Mouse (Mus musculus): ENCODE results near the gene Zmynd10. TPM values are rescaled to one million over a fixed set of nuclear protein-coding genes. Genes with fewer than 3 reads are reported as not detected.

Zmynd10 gene
- polyA plus RNA-seq (2012; ENCODE audit: insufficient read depth, low replicate concordance), result 0.68 TPM in 1 of 2 replicates, not detected in the other

GRCm38 (mm10) chr9:107547026-107547425 lies at the start of gene Zmynd10:
Gene Zmynd10, plus strand, starts transcription at chr9:107547298.
- H3K4me3 ChIP-seq (replicated peaks), result peak within 1 kb of the TSS; percentile 85

GRCm38 (mm10) chr9:107500708-107501286 lies 46.3 kb upstream of the Zmynd10 start:
- H3K9me3 ChIP-seq, result no peaks in the 10 kb centered on the region
- H3K27me3 ChIP-seq (replicated peaks), result peaks cover 72% of the 10 kb centered on the region
- H3K4me1 ChIP-seq, result no peaks in the 10 kb centered on the region
- H3K36me3 ChIP-seq (replicated peaks; ENCODE audit: low read length), result no peaks in the 10 kb centered on the region
- no peak for TF ChIP-seq FLI1 (IDR thresholded peaks at IDR 0.05; ENCODE audit: low read length)
- no peak for TF ChIP-seq GATA1 (IDR thresholded peaks at IDR 0.05; ENCODE audit: borderline replicate concordance, low read length)
- H3K4me3 ChIP-seq (replicated peaks), result no peak overlapping the region

More at GRCm38 (mm10) chr9:107547026-107547425, at the start of gene Zmynd10:
- no peaks in the 10 kb centered on the region for H3K9me3 ChIP-seq
- peaks cover 82% of the 10 kb centered on the region for H3K4me1 ChIP-seq
- TF ChIP-seq GATA1 (IDR thresholded peaks at IDR 0.05; ENCODE audit: borderline replicate concordance, low read length), result no peak
- TF ChIP-seq FLI1 (IDR thresholded peaks at IDR 0.05; ENCODE audit: low read length), result no peak
- H3K27me3 ChIP-seq (replicated peaks), result peaks cover 8% of the 10 kb centered on the region
- H3K36me3 ChIP-seq (replicated peaks; ENCODE audit: low read length), result peaks cover 28% of the 10 kb centered on the region

DNA sequence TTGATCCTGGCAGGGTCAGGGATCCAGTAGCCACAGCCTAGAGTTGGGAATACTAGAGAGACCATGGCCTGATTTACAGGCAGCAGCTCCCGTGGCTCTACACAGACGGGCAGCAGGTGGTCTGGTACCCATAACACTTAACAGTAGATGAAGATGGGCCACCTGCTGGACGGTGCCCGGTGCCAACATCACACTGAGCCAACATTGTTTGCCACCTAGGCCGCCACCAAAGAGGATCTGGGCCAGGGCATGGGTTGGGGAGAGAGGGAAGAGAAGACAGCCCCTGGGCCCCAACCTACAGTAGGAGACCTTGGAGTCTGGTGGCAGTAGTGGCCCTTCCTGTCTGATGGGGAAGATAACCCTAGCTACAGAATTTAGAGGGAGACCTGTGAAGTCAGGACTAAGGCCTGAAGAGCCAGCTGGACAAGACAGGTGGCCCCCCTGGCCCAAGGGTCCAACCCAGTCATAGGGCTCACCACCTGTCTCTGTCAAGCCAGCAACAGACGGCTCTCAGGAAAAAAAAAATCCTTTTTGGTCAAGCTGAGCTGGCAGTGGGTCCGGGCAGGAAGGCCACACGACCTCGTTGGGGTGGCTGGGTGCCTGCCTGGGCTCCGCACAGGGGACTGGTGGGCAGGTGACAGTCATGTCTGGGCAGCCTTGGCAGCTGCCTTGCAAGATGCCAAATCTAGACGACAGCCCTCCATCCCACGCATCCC lies 44.8 kb upstream of the Zmynd10 start:
- no peaks in the 10 kb centered on the region for H3K4me1 ChIP-seq
- no peak for TF ChIP-seq FLI1 (IDR thresholded peaks at IDR 0.05; ENCODE audit: low read length)
- no peak for TF ChIP-seq GATA1 (IDR thresholded peaks at IDR 0.05; ENCODE audit: borderline replicate concordance, low read length)
- H3K36me3 ChIP-seq (replicated peaks; ENCODE audit: low read length), result no peaks in the 10 kb centered on the region
- H3K4me3 ChIP-seq (replicated peaks), result no peak overlapping the region
- H3K27me3 ChIP-seq (replicated peaks), result peaks cover 72% of the 10 kb centered on the region
- H3K9me3 ChIP-seq, result no peaks in the 10 kb centered on the region

- Histone ChIP-seq H3K36me3 (replicated peaks; ENCODE audit: low read length) (no peaks in the 10 kb centered on the region), H3K4me3 (replicated peaks) (no peak overlapping the region), H3K9me3 (no peaks in the 10 kb centered on the region), H3K27me3 (replicated peaks) (peaks cover 80% of the 10 kb centered on the region), H3K4me1 (no peaks in the 10 kb centered on the region)
- no peak for TF ChIP-seq FLI1 (IDR thresholded peaks at IDR 0.05; ENCODE audit: low read length)
- no peak for TF ChIP-seq GATA1 (IDR thresholded peaks at IDR 0.05; ENCODE audit: borderline replicate concordance, low read length)
These were observed 42.2 kb upstream of the Zmynd10 start for GRCm38 (mm10) chr9:107504662-107505537.

- no peak overlapping the region for H3K4me3 ChIP-seq (replicated peaks)
- H3K36me3 ChIP-seq (replicated peaks; ENCODE audit: low read length), result no peaks in the 10 kb centered on the region
- TF ChIP-seq GATA1 (IDR thresholded peaks at IDR 0.05; ENCODE audit: borderline replicate concordance, low read length) (no peak), FLI1 (IDR thresholded peaks at IDR 0.05; ENCODE audit: low read length) (no peak)
- H3K27me3 ChIP-seq (replicated peaks), result peaks cover 76% of the 10 kb centered on the region
- no peaks in the 10 kb centered on the region for H3K9me3 ChIP-seq
- no peaks in the 10 kb centered on the region for H3K4me1 ChIP-seq
These were observed 38.8 kb upstream of the Zmynd10 start for GRCm38 (mm10) chr9:107508266-107508665.

GRCm38 (mm10) chr9:107510384-107511100 lies 36.6 kb upstream of the Zmynd10 start:
- H3K4me1 ChIP-seq, result peaks cover 4% of the 10 kb centered on the region; the same call in 1 of the 2 replicates
- H3K27me3 ChIP-seq (replicated peaks), result peaks cover 79% of the 10 kb centered on the region
- no peaks in the 10 kb centered on the region for H3K36me3 ChIP-seq (replicated peaks; ENCODE audit: low read length)
- no peaks in the 10 kb centered on the region for H3K9me3 ChIP-seq
- no peak overlapping the region for H3K4me3 ChIP-seq (replicated peaks)
- TF ChIP-seq GATA1 (IDR thresholded peaks at IDR 0.05; ENCODE audit: borderline replicate concordance, low read length) (no peak), FLI1 (IDR thresholded peaks at IDR 0.05; ENCODE audit: low read length) (no peak)

GRCm38 (mm10) chr9:107511436-107511835 lies 35.7 kb upstream of the Zmynd10 start:
- Histone ChIP-seq H3K4me1 (peaks cover 4% of the 10 kb centered on the region; the same call in 1 of the 2 replicates), H3K9me3 (no peaks in the 10 kb centered on the region), H3K36me3 (replicated peaks; ENCODE audit: low read length) (no peaks in the 10 kb centered on the region), H3K4me3 (replicated peaks) (no peak overlapping the region), H3K27me3 (replicated peaks) (peaks cover 76% of the 10 kb centered on the region)
- TF ChIP-seq FLI1 (IDR thresholded peaks at IDR 0.05; ENCODE audit: low read length) (no peak), GATA1 (IDR thresholded peaks at IDR 0.05; ENCODE audit: borderline replicate concordance, low read length) (no peak)

DNA sequence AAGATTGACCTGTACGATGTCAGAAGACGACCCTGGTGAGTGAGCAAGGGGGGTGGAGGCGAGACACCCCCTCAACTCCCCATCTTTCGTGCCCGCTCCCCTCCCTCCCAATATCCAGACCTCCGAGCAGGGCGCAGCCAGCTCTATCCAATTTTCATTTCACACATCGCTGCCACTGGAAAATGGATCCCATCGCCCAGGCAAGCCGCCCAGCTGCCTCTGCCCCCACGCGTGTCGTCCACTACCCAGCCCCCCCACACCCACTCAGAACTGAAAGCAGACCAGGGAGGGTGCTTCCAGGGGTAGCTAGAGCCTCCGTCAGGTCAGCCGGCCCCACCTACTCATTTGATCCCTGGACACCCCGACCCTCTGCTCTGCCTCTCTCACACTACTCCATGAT lies 34.8 kb upstream of the Zmynd10 start:
- TF ChIP-seq FLI1 (IDR thresholded peaks at IDR 0.05; ENCODE audit: low read length) (no peak), GATA1 (IDR thresholded peaks at IDR 0.05; ENCODE audit: borderline replicate concordance, low read length) (no peak)
- Histone ChIP-seq H3K36me3 (replicated peaks; ENCODE audit: low read length) (no peaks in the 10 kb centered on the region), H3K9me3 (no peaks in the 10 kb centered on the region), H3K4me1 (peaks cover 4% of the 10 kb centered on the region; the same call in 1 of the 2 replicates), H3K4me3 (replicated peaks) (no peak overlapping the region), H3K27me3 (replicated peaks) (peaks cover 76% of the 10 kb centered on the region)

Measured in megakaryocyte, embryonic 14.5 days (primary cell).